Mouse (Mus musculus) neural tube, embryonic 14.5 days (tissue): ENCODE measurements around the gene Rangap1. TPM values are rescaled to one million over a fixed set of nuclear protein-coding genes. Genes with fewer than 3 reads are reported as not detected.
A peak's percentile ranks its signal among the peaks of the same experiment; 100 is the strongest.
"Not testable (repeated sequence)": the region's sequence is repeated elsewhere in the genome, so short reads cannot be mapped to it uniquely, and the experiment has no call there.

Experiments
- ATAC-seq: fragments of 200-750 bp; cut with Nextera tagmentation; 2 replicates; pipeline ENCODE4 v1.8.0; 2017; ENCODE audit warnings: low read depth, mild to moderate bottlenecking, moderate TSS enrichment, moderate library complexity
- H3K27ac ChIP-seq: fragments of 300-500 bp; sonication (generic); 2 replicates; pipeline ENCODE4 v1.5.1; 2014; ENCODE audit warnings: low read depth, mild to moderate bottlenecking, control low read depth, low read length, moderate library complexity, mixed read lengths
- H3K27me3 ChIP-seq: fragments of 300-500 bp; sonication (generic); 2 replicates; pipeline ENCODE4 v1.6.1; 2014; ENCODE audit warnings: low read length; ENCODE audit not compliant: control insufficient read depth, insufficient read depth
- H3K36me3 ChIP-seq: fragments of 300-500 bp; sonication (generic); 2 replicates; pipeline ENCODE4 v1.6.1; 2014; ENCODE audit warnings: low read length, mixed read lengths; ENCODE audit not compliant: control insufficient read depth, insufficient read depth
- H3K4me1 ChIP-seq: fragments of 300-500 bp; sonication (generic); 2 replicates; pipeline ENCODE4 v1.6.1; 2014; ENCODE audit warnings: low read length; ENCODE audit not compliant: control insufficient read depth, insufficient read depth
- H3K4me2 ChIP-seq: fragments of 300-500 bp; sonication (generic); 2 replicates; pipeline ENCODE4 v1.6.1; 2014; ENCODE audit warnings: mild to moderate bottlenecking, low read depth, low read length, control low read depth
- H3K4me3 ChIP-seq: fragments of 300-500 bp; sonication (generic); 2 replicates; pipeline ENCODE4 v1.5.1; 2014; ENCODE audit warnings: low read depth, low read length, control low read depth, mixed read lengths
- H3K9ac ChIP-seq: fragments of 300-500 bp; sonication (generic); replicated peaks from 2 replicates; pipeline ENCODE4 v1.6.1; 2014; ENCODE audit warnings: low read depth, mild to moderate bottlenecking, control low read depth, low read length, mixed read lengths
- H3K9me3 ChIP-seq: fragments of 300-500 bp; sonication (generic); 2 replicates; pipeline ENCODE4 v1.6.1; 2016; ENCODE audit warnings: low read length; ENCODE audit not compliant: control insufficient read depth
- WGBS: fragments of 180-500 bp; shearing (Covaris S2); extraction: QIAGEN DNeasy Blood & Tissue Kit; methylation state at CpG from one replicate; pipeline ENCODE4 v1.1.7; 2014; 5-methylcytosine and 5-hydroxymethylcytosine counted together
- polyA plus RNA-seq: library from polyadenylated mRNA; unstranded; fragments of >200 nt; fragmentation: Nextera tagmentation; extraction: Ambion mirVana; gene quantifications from 2 replicates; pipeline ENCODE4 v1.2.1, GENCODE M21; 2014

Rangap1 gene
- polyA plus RNA-seq, 1 experiment from 2014 or later = 105 TPM

- Histone ChIP-seq H3K4me1 (no peaks in the 10 kb centered on the region), H3K27me3 (no peaks in the 10 kb centered on the region), H3K27ac (no peak overlapping the region), H3K4me3 (no peak overlapping the region), H3K4me2 (no peak overlapping the region), H3K36me3 (peaks cover 66% of the 10 kb centered on the region), H3K9ac (no peak overlapping the region), H3K9me3 (no peaks in the 10 kb centered on the region)
- WGBS = 91% methylated on average over 11 of the region's 11 CpGs
- no peak for ATAC-seq
These were observed 36.3 kb downstream of the Rangap1 start for GRCm38 (mm10) chr15:81708991-81709390.

- Histone ChIP-seq H3K27ac (no peak overlapping the region), H3K36me3 (peaks cover 25% of the 10 kb centered on the region), H3K4me1 (no peaks in the 10 kb centered on the region), H3K4me3 (no peak overlapping the region), H3K9ac (no peak overlapping the region), H3K9me3 (no peaks in the 10 kb centered on the region), H3K27me3 (no peaks in the 10 kb centered on the region), H3K4me2 (no peak overlapping the region)
- no peak for ATAC-seq
- WGBS = 78% methylated on average over 3 of the region's 3 CpGs
These were observed 42.2 kb downstream of the Rangap1 start for GRCm38 (mm10) chr15:81703094-81703489.

GRCm38 (mm10) chr15:81702306-81703093, 42.8 kb downstream of the Rangap1 start:
- H3K4me2 ChIP-seq = no peak overlapping the region
- H3K9ac ChIP-seq = no peak overlapping the region
- H3K4me1 ChIP-seq = no peaks in the 10 kb centered on the region
- no peaks in the 10 kb centered on the region for H3K9me3 ChIP-seq
- 88% methylated on average over 13 of the region's 13 CpGs for WGBS
- peaks cover 24% of the 10 kb centered on the region for H3K36me3 ChIP-seq
- H3K4me3 ChIP-seq = no peak overlapping the region
- H3K27me3 ChIP-seq = no peaks in the 10 kb centered on the region
- H3K27ac ChIP-seq = no peak overlapping the region
- no peak for ATAC-seq

GRCm38 (mm10) chr15:81701350-81701749, 44.0 kb downstream of the Rangap1 start:
- WGBS = 78% methylated on average over 4 of the region's 4 CpGs
- not testable (repeated sequence) for H3K9me3 ChIP-seq, H3K4me3 ChIP-seq, H3K9ac ChIP-seq, H3K4me2 ChIP-seq, ATAC-seq, H3K27me3 ChIP-seq, H3K27ac ChIP-seq, H3K4me1 ChIP-seq
- H3K36me3 ChIP-seq = peaks cover 18% of the 10 kb centered on the region

DNA sequence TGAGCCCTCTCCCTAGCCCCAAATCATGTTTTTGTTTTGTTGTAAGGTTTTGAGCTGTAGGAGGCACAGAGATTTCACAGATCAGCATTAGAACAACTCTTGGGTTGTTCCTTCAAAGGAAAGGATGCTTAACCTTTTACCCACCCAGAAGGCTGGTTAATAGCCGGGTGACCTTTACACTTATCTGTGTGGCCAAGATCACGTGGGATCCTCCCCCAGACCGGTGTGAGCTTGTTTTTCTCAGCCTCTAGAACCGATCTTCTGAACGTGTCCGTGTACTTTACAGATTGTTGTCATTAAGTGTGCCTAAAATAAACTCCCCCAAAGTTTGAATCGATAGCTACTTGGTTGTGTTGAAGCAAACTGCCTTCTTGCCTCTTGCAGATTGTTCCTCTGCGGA, 44.7 kb downstream of the Rangap1 start:
- H3K4me2 ChIP-seq = no peak overlapping the region
- H3K9me3 ChIP-seq = no peaks in the 10 kb centered on the region
- no peaks in the 10 kb centered on the region for H3K27me3 ChIP-seq
- no peaks in the 10 kb centered on the region for H3K4me1 ChIP-seq
- 84% methylated on average over 8 of the region's 8 CpGs for whole genome bisulfite sequencing
- peaks cover 12% of the 10 kb centered on the region for H3K36me3 ChIP-seq
- H3K4me3 ChIP-seq = no peak overlapping the region
- no peak for ATAC-seq
- H3K9ac ChIP-seq = no peak overlapping the region
- H3K27ac ChIP-seq = no peak overlapping the region

GRCm38 (mm10) chr15:81700161-81700560, 45.2 kb downstream of the Rangap1 start:
- no peak overlapping the region for H3K4me2 ChIP-seq
- no peaks in the 10 kb centered on the region for H3K4me1 ChIP-seq
- H3K27me3 ChIP-seq = peaks cover 2% of the 10 kb centered on the region; the same call in 1 of the 2 replicates
- H3K9me3 ChIP-seq = no peaks in the 10 kb centered on the region
- H3K4me3 ChIP-seq = no peak overlapping the region
- no peak for ATAC-seq
- H3K27ac ChIP-seq = no peak overlapping the region
- WGBS = 75% methylated on average over 2 of the region's 2 CpGs
- H3K9ac ChIP-seq = no peak overlapping the region
- peaks cover 7% of the 10 kb centered on the region for H3K36me3 ChIP-seq

DNA sequence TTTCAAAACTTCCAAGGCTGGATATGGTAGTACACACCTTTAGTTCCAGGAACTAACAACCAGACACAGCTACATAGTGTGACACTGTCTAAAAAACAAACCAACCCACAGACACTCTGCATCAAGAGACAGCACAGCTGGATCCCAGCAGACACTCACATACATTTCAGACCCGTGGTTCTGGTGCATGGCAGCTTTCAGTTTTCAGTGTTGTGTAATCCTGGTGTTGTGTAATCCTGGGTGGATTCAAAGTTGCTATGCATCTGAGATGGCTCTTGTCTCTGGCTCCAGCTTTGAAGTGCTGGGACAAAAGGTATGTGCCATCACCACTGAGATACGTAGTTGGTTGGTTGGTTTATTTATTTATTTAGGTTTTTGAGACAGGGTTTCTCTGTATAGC, 46.8 kb downstream of the Rangap1 start:
- H3K9me3 ChIP-seq = no peaks in the 10 kb centered on the region
- no peak overlapping the region for H3K27ac ChIP-seq
- no peaks in the 10 kb centered on the region; the same call in 1 of the 2 replicates for H3K36me3 ChIP-seq
- H3K4me3 ChIP-seq = no peak overlapping the region
- 67% methylated on average over 2 of the region's 2 CpGs for WGBS
- H3K27me3 ChIP-seq = peaks cover 9% of the 10 kb centered on the region
- ATAC-seq = no peak
- H3K9ac ChIP-seq = no peak overlapping the region
- H3K4me2 ChIP-seq = no peak overlapping the region
- peaks cover 2% of the 10 kb centered on the region; the same call in 1 of the 2 replicates for H3K4me1 ChIP-seq

DNA sequence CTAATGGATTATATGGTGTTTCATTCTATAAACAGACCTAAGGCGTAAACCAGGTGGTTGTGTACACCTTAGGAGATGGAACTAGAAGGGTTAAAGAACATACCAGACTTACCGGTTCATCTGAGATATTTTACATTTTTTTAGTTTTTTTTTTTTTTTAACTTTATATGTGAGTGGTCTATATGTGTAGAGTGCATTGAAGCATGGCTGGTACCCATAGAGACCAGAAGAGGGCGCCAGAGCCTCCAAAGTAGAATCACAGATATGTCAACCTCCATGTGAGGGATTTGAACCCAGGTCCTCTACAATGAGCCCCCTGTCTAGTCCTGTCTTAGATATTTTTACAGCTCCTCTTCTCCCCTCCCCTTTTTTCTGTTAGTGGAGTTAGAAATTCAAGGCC, 47.5 kb downstream of the Rangap1 start:
- Histone ChIP-seq H3K4me2 (no peak overlapping the region), H3K9ac (no peak overlapping the region), H3K36me3 (no peaks in the 10 kb centered on the region), H3K4me3 (no peak overlapping the region), H3K27me3 (peaks cover 13% of the 10 kb centered on the region), H3K27ac (no peak overlapping the region), H3K9me3 (no peaks in the 10 kb centered on the region), H3K4me1 (peaks cover 5% of the 10 kb centered on the region; the same call in 1 of the 2 replicates)
- 51% methylated on average over 3 of the region's 3 CpGs for WGBS
- ATAC-seq = no peak

GRCm38 (mm10) chr15:81697175-81697574, 48.2 kb downstream of the Rangap1 start, which contains the start of gene Chadl:
Gene Chadl (minus strand): TSS chr15:81697287.
- H3K4me2 ChIP-seq = no peak within 1 kb of the TSS; the same call in 1 of the 2 replicates
- H3K4me1 ChIP-seq = peaks cover 6% of the 10 kb centered on the region; the same call in 1 of the 2 replicates
- H3K27ac ChIP-seq = no peak within 1 kb of the TSS
- peaks cover 19% of the 10 kb centered on the region for H3K27me3 ChIP-seq
- 46% methylated on average over 7 of the region's 7 CpGs for WGBS
- no peaks in the 10 kb centered on the region for H3K9me3 ChIP-seq
- no peak within 1 kb of the TSS for H3K4me3 ChIP-seq
- peak; percentile 12; the same call in 1 of the 2 replicates for ATAC-seq
- no peak within 1 kb of the TSS for H3K9ac ChIP-seq
- no peaks in the 10 kb centered on the region for H3K36me3 ChIP-seq
